Mouse (Mus musculus): ENCODE measurements around the gene Synrg.

Synrg gene

GRCm38 (mm10) chr11:84042808-84043762 lies 78.9 kb downstream of the Synrg start:
- no peak for DNase-seq

- DNase-seq: no peak
These were observed 80.8 kb downstream of the Synrg start for GRCm38 (mm10) chr11:84044988-84045387.

- no peak for DNase-seq
These were observed 83.0 kb downstream of the Synrg start for GRCm38 (mm10) chr11:84047270-84047669.

GRCm38 (mm10) chr11:84048411-84048810 lies 84.2 kb downstream of the Synrg start:
- DNase-seq: no peak

GRCm38 (mm10) chr11:84053055-84053454 lies 88.8 kb downstream of the Synrg start:
- no peak for DNase-seq

GRCm38 (mm10) chr11:84053524-84054163 lies 89.4 kb downstream of the Synrg start:
- DNase-seq: peak; percentile 96

- no peak for DNase-seq
These were observed 93.2 kb downstream of the Synrg start for GRCm38 (mm10) chr11:84057418-84057817.

GRCm38 (mm10) chr11:84059784-84060183 lies 95.6 kb downstream of the Synrg start:
- DNase-seq: peak; percentile 2

- DNase-seq: no peak
These were observed 96.4 kb downstream of the Synrg start for GRCm38 (mm10) chr11:84060635-84061034.

GRCm38 (mm10) chr11:84061881-84062280 lies 97.7 kb downstream of the Synrg start:
- DNase-seq: peak; percentile 9

- DNase-seq: peak; percentile 12
These were observed 98.6 kb downstream of the Synrg start for GRCm38 (mm10) chr11:84062805-84063204.

GRCm38 (mm10) chr11:84063631-84064209 lies 99.5 kb downstream of the Synrg start:
- peak; percentile 9 for DNase-seq

GRCm38 (mm10) chr11:84066071-84066481 lies 101.8 kb downstream of the Synrg start:
- DNase-seq: peak; percentile 75

GRCm38 (mm10) chr11:84066927-84067645 lies 102.9 kb downstream of the Synrg start:
- DNase-seq: peak; percentile 90

- peak; percentile 56 for DNase-seq
These were observed 103.5 kb downstream of the Synrg start for GRCm38 (mm10) chr11:84067720-84068190.

- peak; percentile 76 for DNase-seq
These were observed 104.2 kb downstream of the Synrg start for GRCm38 (mm10) chr11:84068191-84069033.

- peak; percentile 43 for DNase-seq
These were observed 104.8 kb downstream of the Synrg start, which contains the start of gene Dusp14 for GRCm38 (mm10) chr11:84069034-84069370. Dusp14 (minus strand) TSS chr11:84069261.

GRCm38 (mm10) chr11:84072904-84073651 lies 108.8 kb downstream of the Synrg start:
- peak; percentile 13 for DNase-seq

GRCm38 (mm10) chr11:84073816-84074764 lies 109.9 kb downstream of the Synrg start:
- no peak for DNase-seq

GRCm38 (mm10) chr11:84077008-84077407 lies 112.8 kb downstream of the Synrg start:
- no peak for DNase-seq

Measured in cerebellum, adult 9-10 months (tissue).